Mouse (Mus musculus): ENCODE results near the gene Chrm4.

- TF ChIP-seq CTCF (IDR thresholded peaks at IDR 0.05; ENCODE audit: low read depth, low read length) = no peak
- no peak for TF ChIP-seq POLR2A (IDR thresholded peaks at IDR 0.05; ENCODE audit: extremely low read depth, insufficient read depth, low read length)
Observed at GRCm38 (mm10) chr2:91955121-91955591, 28.1 kb downstream of the Chrm4 start.
